Mouse (Mus musculus) midbrain, embryonic 14.5 days (tissue): ENCODE results near the gene 1700012B07Rik. TPM values are rescaled to one million over a fixed set of nuclear protein-coding genes. Genes with fewer than 3 reads are reported as not detected.

ENCODE experiments used
- ATAC-seq: fragments of 200-750 bp; cut with Nextera tagmentation; 2 replicates; pipeline ENCODE4 v1.8.0; 2017; ENCODE audit warnings: moderate number of reproducible peaks, moderate library complexity; ENCODE audit not compliant: low FRiP score, low TSS enrichment
- DNase-seq: peaks from one replicate; pipeline ENCODE4 v3.0.0-alpha.2; 2015
- H3K27ac ChIP-seq: fragments of 300-500 bp; sonication (generic); replicated peaks from 2 replicates; pipeline ENCODE4 v1.5.1; 2014; ENCODE audit warnings: mild to moderate bottlenecking, low read depth, low read length, moderate library complexity
- H3K27me3 ChIP-seq: fragments of 300-500 bp; sonication (generic); 2 replicates; pipeline ENCODE4 v1.6.1; 2014; ENCODE audit warnings: low read length, control low read depth, mixed read lengths; ENCODE audit not compliant: control insufficient read depth, insufficient read depth
- H3K36me3 ChIP-seq: fragments of 300-500 bp; sonication (generic); 2 replicates; pipeline ENCODE4 v1.6.1; 2014; ENCODE audit warnings: low read length, control low read depth; ENCODE audit not compliant: control insufficient read depth, insufficient read depth
- H3K4me1 ChIP-seq: fragments of 300-500 bp; sonication (generic); 2 replicates; pipeline ENCODE4 v1.6.1; 2014; ENCODE audit warnings: mild to moderate bottlenecking, antibody characterized with exemption, low read length, control low read depth; ENCODE audit not compliant: control insufficient read depth, insufficient read depth
- H3K4me2 ChIP-seq: fragments of 300-500 bp; sonication (generic); 2 replicates; pipeline ENCODE4 v1.6.1; 2014; ENCODE audit warnings: mild to moderate bottlenecking, low read length, moderate library complexity
- H3K4me3 ChIP-seq: fragments of 300-500 bp; sonication (generic); replicated peaks from 2 replicates; pipeline ENCODE4 v1.5.1; 2014; ENCODE audit warnings: low read depth, low read length
- H3K9ac ChIP-seq: fragments of 300-500 bp; sonication (generic); replicated peaks from 2 replicates; pipeline ENCODE4 v1.6.1; 2014; ENCODE audit warnings: mild to moderate bottlenecking, low read length, moderate library complexity
- H3K9me3 ChIP-seq: fragments of 300-500 bp; sonication (generic); 2 replicates; pipeline ENCODE4 v1.6.1; 2016; ENCODE audit warnings: low read length, control low read depth, mixed read lengths; ENCODE audit not compliant: control insufficient read depth
- WGBS: fragments of 180-500 bp; shearing (Covaris S2); extraction: QIAGEN DNeasy Blood & Tissue Kit; methylation state at CpG from one replicate; pipeline ENCODE4 v1.1.7; 2014; 5-methylcytosine and 5-hydroxymethylcytosine counted together
- polyA plus RNA-seq: library from polyadenylated mRNA; unstranded; fragments of >200 nt; fragmentation: Nextera tagmentation; extraction: Ambion mirVana; gene quantifications from 2 replicates; pipeline ENCODE4 v1.2.1, GENCODE M21; 2014

1700012B07Rik gene
- polyA plus RNA-seq, 1 experiment from 2014 or later: not detected

DNA sequence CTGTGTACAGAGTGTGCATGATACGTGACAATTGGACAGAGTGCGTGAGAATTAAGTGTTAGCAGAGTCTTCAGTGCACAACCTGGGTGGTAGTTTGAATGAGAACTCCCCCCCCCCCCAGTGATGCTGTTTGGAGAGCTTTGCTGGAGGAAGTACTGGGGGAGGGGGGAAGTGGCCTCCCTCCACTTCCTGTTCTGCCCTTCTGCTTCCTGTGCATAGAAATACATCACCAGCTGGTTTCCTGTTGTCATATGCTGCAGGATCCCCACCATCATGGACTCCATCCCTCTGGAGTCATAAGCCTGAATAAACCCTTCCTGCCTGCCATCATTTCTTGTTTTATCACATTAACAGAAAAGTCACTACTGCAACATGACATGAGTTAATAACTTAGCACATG is 35.9 kb downstream of the 1700012B07Rik start:
- Histone ChIP-seq H3K9me3 (no peaks in the 10 kb centered on the region), H3K4me1 (no peaks in the 10 kb centered on the region), H3K4me2 (no peak overlapping the region), H3K9ac (no peak overlapping the region), H3K4me3 (no peak overlapping the region), H3K36me3 (no peaks in the 10 kb centered on the region), H3K27me3 (no peaks in the 10 kb centered on the region), H3K27ac (no peak overlapping the region)
- 95% methylated on average over 2 of the region's 2 CpGs for WGBS
- no peak for DNase-seq
- no peak for ATAC-seq

DNA sequence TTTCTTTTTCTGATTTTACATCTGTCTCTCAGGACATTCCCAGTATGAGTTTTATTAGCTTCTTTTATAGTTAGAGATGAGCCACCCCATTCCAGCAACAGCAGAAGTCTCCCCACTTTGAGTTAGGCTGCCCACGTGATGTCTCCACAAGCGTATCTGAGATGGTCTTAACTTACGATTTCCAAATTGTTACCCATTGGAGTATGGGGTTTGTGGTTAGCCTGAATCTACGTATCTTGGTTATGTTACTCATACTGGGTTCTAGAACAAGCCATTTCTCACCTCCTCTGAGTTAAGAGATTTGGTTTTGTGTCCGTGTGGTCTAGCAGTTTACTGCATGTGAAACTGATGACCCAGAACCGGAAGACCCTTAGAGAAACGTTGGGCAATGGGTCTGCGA is 37.6 kb downstream of the 1700012B07Rik start:
- Histone ChIP-seq H3K36me3 (no peaks in the 10 kb centered on the region), H3K9me3 (no peaks in the 10 kb centered on the region), H3K4me1 (no peaks in the 10 kb centered on the region), H3K4me3 (no peak overlapping the region), H3K4me2 (no peak overlapping the region), H3K9ac (no peak overlapping the region), H3K27ac (no peak overlapping the region), H3K27me3 (no peaks in the 10 kb centered on the region)
- 88% methylated on average over 8 of the region's 8 CpGs for WGBS
- DNase-seq (no peak), ATAC-seq (no peak)

DNA sequence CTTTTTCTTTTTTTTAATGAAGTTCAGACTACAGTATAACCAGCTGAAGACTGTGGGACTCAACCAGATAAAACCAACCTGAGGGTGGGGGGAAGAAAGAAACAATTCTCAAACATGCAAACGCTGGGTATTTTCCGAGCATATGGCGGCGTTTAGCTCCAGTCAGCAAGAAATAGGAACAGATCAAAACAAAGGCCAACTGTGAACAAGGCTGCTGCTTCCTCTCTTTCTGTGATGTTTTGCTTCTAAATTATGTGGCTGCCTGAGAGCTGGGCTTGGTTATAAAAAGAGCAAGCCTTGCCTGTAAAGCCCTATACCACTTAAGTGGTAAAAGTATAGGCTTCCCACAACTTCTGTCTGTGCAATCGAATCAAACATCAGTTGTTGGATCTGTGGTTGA is 42.5 kb downstream of the 1700012B07Rik start:
- ATAC-seq: no peak
- DNase-seq: no peak
- 90% methylated on average over 5 of the region's 5 CpGs for WGBS

DNA sequence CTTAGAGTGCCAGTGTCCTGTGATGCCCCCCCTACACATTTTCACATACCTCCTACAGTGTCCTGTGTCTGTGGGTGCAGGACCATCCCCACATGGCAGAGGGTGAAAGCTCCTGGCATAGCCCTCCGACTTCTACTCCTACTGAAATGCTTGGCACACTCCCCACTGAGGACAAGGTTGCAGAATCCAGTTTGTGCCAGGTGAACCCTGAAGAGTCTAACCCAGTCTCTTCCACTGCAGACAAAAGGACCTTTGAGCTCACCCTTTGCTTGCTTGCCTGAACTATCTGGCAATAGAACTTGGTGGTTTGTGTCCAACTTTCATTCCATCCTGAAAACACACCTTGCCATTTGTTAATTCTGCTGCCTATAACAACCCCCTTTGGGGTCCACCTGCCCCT is 56.5 kb downstream of the 1700012B07Rik start:
- H3K9ac ChIP-seq: no peak overlapping the region
- no peaks in the 10 kb centered on the region for H3K9me3 ChIP-seq
- DNase-seq: no peak
- H3K4me3 ChIP-seq: no peak overlapping the region
- H3K36me3 ChIP-seq: no peaks in the 10 kb centered on the region
- H3K27me3 ChIP-seq: no peaks in the 10 kb centered on the region
- no peak overlapping the region for H3K27ac ChIP-seq
- H3K4me2 ChIP-seq: no peak overlapping the region
- no peaks in the 10 kb centered on the region for H3K4me1 ChIP-seq
- 90% methylated on average over 1 of the region's 1 CpGs for WGBS
- ATAC-seq: no peak

More for the DNA sequence above, 42.5 kb downstream of the 1700012B07Rik start:
- no peaks in the 10 kb centered on the region for H3K9me3 ChIP-seq
- no peak overlapping the region for H3K9ac ChIP-seq
- no peak overlapping the region for H3K4me2 ChIP-seq
- no peak overlapping the region for H3K27ac ChIP-seq
- H3K4me1 ChIP-seq: no peaks in the 10 kb centered on the region
- H3K4me3 ChIP-seq: no peak overlapping the region
- H3K27me3 ChIP-seq: no peaks in the 10 kb centered on the region
- no peaks in the 10 kb centered on the region for H3K36me3 ChIP-seq

DNA sequence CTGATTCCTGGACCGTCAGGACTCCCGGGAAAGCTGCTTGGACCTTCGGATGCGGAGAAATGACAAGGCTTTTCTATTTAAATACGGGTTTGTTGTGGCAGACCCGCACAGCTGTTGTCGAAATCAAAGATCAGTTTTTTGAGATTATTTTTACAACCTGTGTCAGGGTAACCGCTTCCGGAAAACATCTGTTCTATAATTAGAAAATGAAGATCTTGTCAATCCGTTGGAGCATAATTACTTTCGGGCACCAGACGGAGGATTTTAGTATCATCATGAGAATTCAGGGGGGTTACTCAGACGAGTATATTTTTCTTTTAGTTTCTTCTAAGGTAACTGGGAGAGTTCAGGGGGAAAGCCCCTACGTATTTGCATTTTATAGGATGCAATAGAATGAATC is 57.7 kb downstream of the 1700012B07Rik start:
- Histone ChIP-seq H3K27ac (no peak overlapping the region), H3K36me3 (no peaks in the 10 kb centered on the region), H3K4me3 (no peak overlapping the region), H3K27me3 (no peaks in the 10 kb centered on the region), H3K4me1 (no peaks in the 10 kb centered on the region), H3K4me2 (no peak overlapping the region), H3K9ac (no peak overlapping the region), H3K9me3 (no peaks in the 10 kb centered on the region)
- ATAC-seq (no peak), DNase-seq (no peak)
- WGBS: 80% methylated on average over 14 of the region's 14 CpGs

DNA sequence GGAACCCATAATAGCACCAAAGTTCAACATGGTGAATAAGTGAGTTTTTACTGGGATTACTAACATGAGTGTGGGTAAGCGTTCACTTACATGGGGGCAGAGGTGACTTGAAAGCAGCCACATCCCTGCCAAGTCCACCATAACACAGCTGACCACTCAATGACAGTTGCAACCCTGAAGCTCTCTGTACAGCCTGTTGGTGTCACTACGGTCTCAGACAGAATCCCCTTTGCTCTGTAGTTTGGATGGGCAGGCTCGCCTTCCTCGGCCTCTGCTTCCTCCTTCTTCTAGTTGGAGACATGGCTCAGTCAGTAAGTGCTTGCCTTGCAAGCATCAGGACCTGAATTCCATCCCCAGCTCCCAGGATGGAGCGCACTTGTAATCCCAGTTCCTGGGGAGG is 58.8 kb downstream of the 1700012B07Rik start:
- Histone ChIP-seq H3K27ac (no peak overlapping the region), H3K4me1 (no peaks in the 10 kb centered on the region), H3K4me2 (no peak overlapping the region), H3K9me3 (no peaks in the 10 kb centered on the region), H3K9ac (no peak overlapping the region), H3K36me3 (no peaks in the 10 kb centered on the region), H3K4me3 (no peak overlapping the region), H3K27me3 (no peaks in the 10 kb centered on the region)
- ATAC-seq (no peak), DNase-seq (no peak)
- 85% methylated on average over 5 of the region's 5 CpGs for WGBS

DNA sequence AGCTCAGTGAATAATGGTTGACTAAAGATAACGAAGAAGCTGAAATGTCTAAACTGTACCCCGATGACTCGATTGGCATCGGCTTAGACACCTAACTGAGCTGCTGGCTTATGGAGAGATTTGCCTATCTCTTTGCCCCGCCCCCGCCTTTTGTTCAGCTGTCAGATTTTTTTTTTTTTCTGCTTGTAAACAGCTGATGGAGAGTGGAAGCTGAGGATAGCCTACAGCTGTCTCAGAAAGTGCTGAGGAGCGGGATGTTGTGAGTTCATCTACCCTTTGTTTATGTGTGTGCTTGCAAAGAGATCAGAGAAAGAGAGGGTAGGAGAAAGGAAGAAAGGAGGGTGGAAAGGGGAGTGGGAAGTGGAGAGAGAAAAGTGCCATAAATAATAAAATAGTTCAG is 67.8 kb downstream of the 1700012B07Rik start:
- Histone ChIP-seq H3K4me2 (no peak overlapping the region), H3K9me3 (no peaks in the 10 kb centered on the region), H3K27ac (no peak overlapping the region), H3K27me3 (no peaks in the 10 kb centered on the region), H3K4me3 (no peak overlapping the region), H3K9ac (no peak overlapping the region), H3K4me1 (no peaks in the 10 kb centered on the region), H3K36me3 (no peaks in the 10 kb centered on the region)
- DNase-seq (no peak), ATAC-seq (no peak)
- WGBS: 90% methylated on average over 7 of the region's 7 CpGs

DNA sequence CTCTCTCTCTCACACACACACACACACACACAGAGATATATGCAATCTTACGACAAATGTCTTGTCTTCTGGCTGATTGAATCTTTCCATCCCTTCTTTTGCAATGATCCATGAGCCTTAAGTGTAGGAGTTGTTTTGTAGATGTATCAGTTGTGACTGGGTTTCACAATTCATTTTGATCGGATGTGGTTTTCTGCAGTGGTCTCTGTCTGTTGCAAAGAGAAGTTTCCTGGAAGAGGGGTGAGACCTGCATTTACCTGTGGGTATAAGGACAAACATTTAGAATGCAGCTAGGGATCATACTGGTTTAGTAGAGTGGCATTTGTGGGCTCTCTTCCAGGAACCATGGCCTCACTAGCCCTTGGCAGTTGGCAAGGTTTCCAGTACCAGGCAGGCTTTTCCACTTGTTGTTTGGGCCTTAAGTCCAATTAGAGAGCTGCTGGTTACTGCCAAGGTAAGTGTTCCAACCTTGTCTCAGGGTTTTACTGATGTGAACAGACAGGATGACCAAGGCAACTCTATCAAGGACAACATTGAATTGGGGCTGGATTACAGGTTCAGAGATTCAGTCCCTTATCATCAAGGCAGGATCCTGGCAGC is 69.1 kb downstream of the 1700012B07Rik start:
- Histone ChIP-seq H3K27me3 (no peaks in the 10 kb centered on the region), H3K9me3 (no peaks in the 10 kb centered on the region), H3K27ac (no peak overlapping the region), H3K4me3 (no peak overlapping the region), H3K36me3 (no peaks in the 10 kb centered on the region), H3K4me1 (no peaks in the 10 kb centered on the region), H3K4me2 (no peak overlapping the region), H3K9ac (no peak overlapping the region)
- ATAC-seq (no peak), DNase-seq (no peak)
- WGBS: 96% methylated on average over 2 of the region's 2 CpGs

DNA sequence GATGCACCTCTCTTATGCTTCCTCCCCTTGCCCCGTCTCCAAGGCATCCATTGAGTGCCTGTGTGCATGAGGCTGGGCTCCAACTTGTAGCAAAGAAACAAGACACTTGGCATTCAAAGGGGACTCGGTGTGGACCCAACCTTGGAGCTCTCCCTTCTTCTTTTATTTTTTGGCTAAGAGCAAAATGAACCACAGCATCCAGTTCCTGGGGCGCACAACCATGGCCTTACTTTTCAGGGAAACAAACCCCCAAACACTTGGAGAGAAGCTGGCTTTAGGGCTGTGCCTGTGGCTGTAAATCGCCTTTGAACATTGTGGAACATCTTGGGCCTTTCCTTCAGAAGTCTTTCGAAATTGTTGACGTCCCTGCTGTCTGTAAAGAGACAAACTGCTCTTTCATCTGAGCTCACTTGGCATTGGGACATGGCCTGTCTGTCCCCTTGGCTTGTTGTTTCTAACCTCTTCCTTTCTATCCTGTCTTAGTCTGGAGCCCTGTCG is 73.7 kb downstream of the 1700012B07Rik start:
- no peaks in the 10 kb centered on the region for H3K9me3 ChIP-seq
- no peak overlapping the region for H3K4me2 ChIP-seq
- no peak overlapping the region for H3K4me3 ChIP-seq
- 79% methylated on average over 7 of the region's 7 CpGs for WGBS
- DNase-seq (no peak), ATAC-seq (no peak)
- no peaks in the 10 kb centered on the region for H3K36me3 ChIP-seq
- no peak overlapping the region for H3K9ac ChIP-seq
- no peak overlapping the region for H3K27ac ChIP-seq
- H3K27me3 ChIP-seq: no peaks in the 10 kb centered on the region
- H3K4me1 ChIP-seq: peaks cover 7% of the 10 kb centered on the region; the same call in 1 of the 2 replicates
